Mouse (Mus musculus) heart, adult 8-10 months (tissue): ENCODE results near the gene Atp2b1. TPM values are rescaled to one million over a fixed set of nuclear protein-coding genes. Genes with fewer than 3 reads are reported as not detected.

ENCODE experiments used
- DNase-seq: peaks from one replicate; pipeline ENCODE4 v3.0.0; 2022; ENCODE audit warnings: low spot score
- total RNA-seq, 4 experiments: library from RNA; stranded (reverse); gene quantifications; 2 replicates each; pipeline ENCODE4 v1.2.4; 2022

Gene Atp2b1
- total RNA-seq: 10 to 100 TPM; 59.5 to 68.2 (median 62.8) TPM

DNA sequence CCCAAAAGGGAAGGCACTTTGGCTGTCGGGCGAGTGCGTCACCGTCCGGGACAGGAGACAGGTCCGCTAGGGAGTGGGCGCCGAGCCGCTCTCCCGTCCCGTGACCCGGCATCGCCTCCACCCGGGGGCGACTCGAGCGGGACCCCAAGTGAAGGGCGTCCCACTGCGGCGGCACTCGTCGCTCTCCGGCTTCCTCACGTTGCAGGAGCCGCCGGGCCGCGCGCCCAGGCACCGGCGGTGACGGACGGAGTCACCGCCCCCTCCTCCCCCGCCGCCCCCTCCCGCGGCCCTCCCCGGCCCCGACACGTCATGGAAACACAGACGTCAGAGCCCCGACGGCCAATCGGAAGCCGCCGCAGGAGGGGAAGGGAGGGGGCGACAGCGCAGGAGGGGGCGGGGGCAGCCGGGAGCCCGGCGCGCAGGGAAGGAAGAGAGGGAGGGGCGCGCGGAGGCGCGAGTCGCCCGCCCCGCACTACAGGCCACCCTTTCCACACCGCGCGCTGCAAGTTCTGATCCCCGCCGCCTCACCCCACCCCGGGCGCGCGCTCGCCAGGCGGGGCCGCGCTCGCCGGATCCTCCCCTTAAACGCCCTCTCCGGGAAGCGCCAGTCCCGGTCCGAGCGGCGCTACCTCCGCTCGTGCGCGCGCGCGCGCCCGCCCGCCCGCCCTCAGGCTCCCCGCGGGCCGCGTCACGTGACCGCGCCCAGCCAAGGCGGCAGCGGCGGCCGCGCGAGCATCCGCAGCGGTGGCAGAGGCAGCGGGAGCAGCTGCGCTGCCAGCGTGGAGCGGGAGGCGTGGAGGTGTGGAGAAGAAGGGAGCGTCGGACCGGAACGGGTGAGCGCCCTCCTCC, at the start of gene Atp2b1:
Gene Atp2b1 (plus strand): TSS at position 446 of the 849 bp plus-strand sequence.
- DNase-seq: peak; percentile 92

DNA sequence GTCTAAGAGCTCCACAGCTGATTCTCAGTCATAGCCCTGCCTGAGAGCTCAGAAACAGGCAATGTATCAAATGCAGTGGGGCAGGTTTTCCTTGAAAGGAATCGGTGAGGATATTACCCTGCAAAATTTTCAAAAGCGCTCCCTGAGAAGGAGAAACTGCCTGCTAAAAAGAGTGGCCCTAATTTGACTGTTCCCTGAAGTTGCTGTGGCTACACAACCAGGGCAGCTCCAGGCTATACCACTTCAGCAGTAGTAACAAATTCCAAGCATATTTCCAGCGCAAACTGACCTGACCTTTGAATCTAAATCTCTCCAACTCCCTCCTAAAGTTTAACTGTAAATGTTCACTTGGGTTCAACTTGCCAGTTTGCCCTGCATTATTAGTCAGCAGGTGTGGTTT, 49.4 kb upstream of the Atp2b1 start:
- DNase-seq: no peak

DNA sequence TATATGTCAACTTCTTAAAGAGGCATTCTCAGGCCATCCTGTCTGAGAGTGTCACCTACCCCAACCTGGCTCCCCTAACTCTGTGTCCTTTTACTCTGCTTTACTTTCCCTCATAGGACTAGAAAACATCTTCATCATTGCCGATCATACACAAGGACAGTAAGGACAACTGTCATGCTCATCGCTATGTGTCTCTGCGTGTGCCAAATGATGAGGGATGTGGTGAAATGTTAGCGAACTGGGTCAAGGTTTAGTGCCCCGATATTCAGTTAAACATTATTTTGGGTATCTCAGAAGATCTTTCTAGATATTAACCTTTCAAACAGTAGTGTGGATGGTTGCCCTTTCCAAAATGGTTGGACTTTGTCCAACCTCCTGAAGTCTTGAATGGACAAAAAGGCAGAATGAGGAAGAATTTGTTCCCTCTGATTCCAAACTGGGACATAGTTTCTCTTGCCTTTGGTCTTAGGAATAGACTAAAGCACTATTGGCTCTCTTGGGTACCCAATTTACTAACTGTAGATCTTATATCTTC, 47.3 kb upstream of the Atp2b1 start:
- no peak for DNase-seq

- no peak for DNase-seq
Measured at GRCm38 (mm10) chr10:98868351-98868908, 45.8 kb upstream of the Atp2b1 start.

DNA sequence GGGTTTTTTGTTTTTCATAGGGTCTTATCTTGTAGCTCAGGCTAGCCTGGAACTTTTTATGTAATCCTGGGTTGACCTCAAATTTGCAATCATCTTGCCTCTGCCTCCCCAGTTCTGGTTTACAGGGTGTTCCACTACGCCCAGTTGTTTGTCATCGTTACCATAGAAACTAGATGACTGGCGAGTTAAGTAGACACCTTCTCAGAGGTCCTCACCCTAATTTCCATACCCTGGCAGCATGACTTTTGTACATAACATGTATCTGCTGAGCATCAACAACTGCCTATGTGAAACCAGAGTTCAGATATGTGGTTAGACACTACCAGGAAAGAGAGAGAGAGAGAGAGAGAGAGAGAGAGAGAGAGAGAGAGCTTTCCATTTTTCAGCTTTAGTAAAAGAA, 36.4 kb upstream of the Atp2b1 start:
- no peak for DNase-seq

DNA sequence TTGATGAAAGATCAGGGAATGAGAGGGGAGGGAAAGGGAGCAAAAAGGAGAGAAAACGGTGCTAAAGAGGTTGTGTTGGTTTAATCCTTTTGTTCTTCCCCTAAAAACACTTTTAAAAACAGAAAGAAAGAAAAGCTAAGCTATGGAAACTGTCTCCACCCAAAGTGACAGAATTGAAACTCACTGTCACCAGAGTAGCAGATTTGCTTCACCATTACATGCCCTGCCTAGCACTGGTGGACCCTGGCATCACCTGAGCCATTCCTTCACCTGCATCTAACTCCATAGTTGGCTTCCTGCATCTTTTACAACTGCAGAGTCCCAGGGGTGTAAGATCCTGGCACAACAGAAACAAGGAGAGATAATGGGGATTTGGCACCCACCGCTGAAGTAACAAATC, 35.6 kb upstream of the Atp2b1 start:
- DNase-seq: no peak

DNA sequence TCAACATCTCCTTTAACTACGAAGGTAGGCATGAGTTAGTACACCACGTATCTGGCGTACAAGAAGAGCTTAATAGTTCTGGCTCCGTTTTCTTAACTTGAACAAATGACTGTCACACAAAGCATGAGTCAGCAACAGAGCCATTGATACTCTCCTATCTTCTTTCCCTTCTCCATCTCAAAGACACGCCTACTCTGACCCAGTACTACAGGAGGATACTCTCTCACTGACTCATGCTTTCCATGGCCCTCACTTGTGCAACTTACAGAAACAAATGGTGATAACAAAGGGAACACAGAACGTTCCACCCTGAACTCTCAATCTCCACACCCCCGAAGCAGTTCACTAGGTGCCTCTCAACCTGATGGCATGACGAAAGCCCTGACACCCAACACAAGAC, 34.1 kb upstream of the Atp2b1 start:
- DNase-seq: peak; percentile 27

- DNase-seq: peak; percentile 26
Measured at GRCm38 (mm10) chr10:98880711-98881110, 33.5 kb upstream of the Atp2b1 start.

DNA sequence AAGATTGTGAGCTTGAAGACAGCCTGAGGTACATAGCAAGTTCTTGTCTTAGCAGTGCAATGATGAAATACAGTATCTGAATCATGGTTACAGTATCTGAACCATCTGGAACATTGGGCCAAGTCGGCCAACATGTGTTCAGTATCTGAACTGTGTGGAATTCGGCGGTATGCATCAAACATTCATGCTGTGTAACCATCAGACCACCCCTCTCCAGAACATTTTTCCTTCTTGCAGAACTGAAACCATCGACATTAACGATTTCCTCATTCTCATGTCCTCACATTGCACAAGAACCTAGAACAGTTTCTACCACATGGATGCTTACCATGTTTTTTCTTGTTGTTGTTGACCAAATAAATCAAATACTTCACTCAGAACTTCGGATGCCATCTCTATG, 32.7 kb upstream of the Atp2b1 start:
- peak; percentile 12 for DNase-seq

- no peak for DNase-seq
Measured at GRCm38 (mm10) chr10:98882587-98882986, 31.6 kb upstream of the Atp2b1 start.

DNA sequence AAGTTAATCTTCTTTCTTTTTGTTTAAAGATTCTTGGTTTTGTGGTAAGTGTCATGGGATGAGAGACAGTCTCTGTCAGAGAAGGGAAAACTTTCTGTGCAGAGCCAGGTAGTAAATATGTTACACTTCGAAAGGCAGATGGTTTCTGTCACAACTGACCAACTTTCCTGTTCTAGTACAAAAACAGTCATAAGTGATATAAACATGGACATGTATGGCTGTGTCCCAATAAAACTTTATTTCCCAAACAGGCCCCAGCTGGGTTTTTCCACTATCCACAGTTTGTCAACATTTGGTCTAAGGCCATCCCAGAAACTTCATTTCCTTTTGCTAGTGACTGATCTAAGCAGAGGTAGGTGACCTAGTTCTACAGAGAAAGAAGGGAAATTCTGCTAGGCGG, 29.8 kb upstream of the Atp2b1 start:
- no peak for DNase-seq

- no peak for DNase-seq
Measured at GRCm38 (mm10) chr10:98886770-98887271, 27.4 kb upstream of the Atp2b1 start.

DNA sequence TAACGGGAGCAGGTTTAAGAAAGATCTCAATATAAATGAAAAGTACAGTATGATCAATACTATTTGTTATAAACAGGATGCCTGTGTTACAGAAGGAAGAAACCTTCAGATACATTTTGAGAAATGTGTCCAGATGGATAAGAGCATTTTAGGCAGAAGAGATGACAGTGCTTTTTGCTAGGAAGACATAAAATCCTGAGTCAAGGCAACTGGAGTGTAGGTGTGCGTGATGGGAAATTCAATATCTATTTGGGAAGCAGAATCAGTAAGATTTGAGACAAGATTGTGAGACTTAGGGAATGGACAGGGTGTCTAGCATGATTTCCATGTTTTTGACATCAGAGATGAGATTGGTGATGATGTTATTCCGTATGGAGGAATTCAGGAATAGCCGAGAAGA, 22.8 kb upstream of the Atp2b1 start:
- DNase-seq: no peak

GRCm38 (mm10) chr10:98897507-98897906, 16.7 kb upstream of the Atp2b1 start:
- no peak for DNase-seq

- no peak for DNase-seq
Measured at GRCm38 (mm10) chr10:98897913-98898748, 16.1 kb upstream of the Atp2b1 start.

DNA sequence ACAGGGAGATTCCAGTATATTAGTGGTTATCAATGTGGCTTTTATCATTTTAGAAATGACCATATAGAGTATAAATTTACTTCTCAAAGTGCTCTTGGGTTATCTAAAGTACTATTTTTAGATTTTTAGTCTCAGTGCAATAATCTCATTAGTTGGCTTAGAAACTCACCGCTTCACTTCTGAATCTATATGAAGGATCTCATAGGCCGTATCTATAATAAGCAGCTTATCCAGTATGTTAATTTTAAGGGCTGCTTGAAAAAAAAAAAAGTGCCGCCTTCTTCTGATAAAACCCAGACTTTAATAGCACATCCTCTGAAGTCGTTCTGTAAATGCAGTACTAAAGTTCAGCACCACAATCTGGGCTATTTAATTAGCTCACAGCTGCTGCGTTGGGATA, 12.7 kb upstream of the Atp2b1 start:
- no peak for DNase-seq

- DNase-seq: no peak
Measured at GRCm38 (mm10) chr10:98905987-98906386, 8.2 kb upstream of the Atp2b1 start.

DNA sequence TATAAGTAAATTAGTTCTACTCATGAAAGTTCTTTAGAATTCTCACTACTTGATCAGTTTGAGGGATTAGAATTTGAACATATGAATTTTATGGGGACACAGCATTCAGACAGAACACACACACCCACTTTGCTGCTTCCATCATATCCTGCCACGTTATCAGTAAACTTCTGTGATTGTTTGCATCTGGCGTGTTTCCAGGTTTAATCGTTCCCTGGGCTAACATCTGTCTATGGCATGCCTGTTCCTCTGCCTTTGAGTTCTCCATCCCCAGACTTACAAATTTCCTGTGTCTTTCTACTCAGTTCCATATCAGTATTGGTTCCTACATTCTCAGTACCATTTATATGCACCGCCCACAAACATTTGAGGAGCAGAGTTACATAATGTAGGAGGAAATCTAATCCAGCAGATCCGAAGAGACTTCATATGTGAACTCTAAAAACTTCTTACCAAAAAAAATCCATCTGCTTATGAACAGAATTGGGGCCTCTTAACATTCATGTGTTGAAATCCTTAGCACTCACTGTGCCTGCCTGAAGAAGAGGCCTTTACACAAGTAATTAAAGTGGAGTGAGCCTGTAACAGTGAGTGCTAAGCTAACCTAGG, 7.2 kb upstream of the Atp2b1 start:
- no peak for DNase-seq

GRCm38 (mm10) chr10:98913610-98913960, 621 bp upstream of the Atp2b1 start:
- no peak for DNase-seq

- DNase-seq: peak; percentile 82
Measured at GRCm38 (mm10) chr10:98914810-98915241, 620 bp downstream of the Atp2b1 start.

GRCm38 (mm10) chr10:98915398-98915931, 1.3 kb downstream of the Atp2b1 start:
- peak; percentile 21 for DNase-seq
